Mouse (Mus musculus) heart, embryonic 14.5 days (tissue): ENCODE results near the gene Dpysl4. TPM values are rescaled to one million over a fixed set of nuclear protein-coding genes. Genes with fewer than 3 reads are reported as not detected.

ENCODE experiments used
- ATAC-seq: fragments of 200-750 bp; cut with Nextera tagmentation; 2 replicates; pipeline ENCODE4 v1.8.0; 2017; ENCODE audit warnings: low read depth, moderate TSS enrichment; ENCODE audit not compliant: insufficient number of reproducible peaks, insufficient read depth, low FRiP score
- H3K27ac ChIP-seq, 2 experiments: fragments of 200-500 bp in 1 of 2; fragments of 300-500 bp in 1 of 2; sonication (generic) in 1 of 2; replicated peaks in 1 of 2; 2 replicates each; pipeline ENCODE4 v1.5.1; 2012 to 2014; ENCODE audit warnings: low read depth in 2 of 2, low read length in 2 of 2, control low read depth in 1 of 2, mild to moderate bottlenecking in 1 of 2, mixed read lengths in 1 of 2; ENCODE audit not compliant: control insufficient read depth in 1 of 2, insufficient read depth in 1 of 2
- H3K27me3 ChIP-seq: fragments of 300-500 bp; sonication (generic); 2 replicates; pipeline ENCODE4 v1.6.1; 2014; ENCODE audit warnings: mild to moderate bottlenecking, low read length, control low read depth; ENCODE audit not compliant: control insufficient read depth, insufficient read depth
- H3K36me3 ChIP-seq: fragments of 300-500 bp; sonication (generic); 2 replicates; pipeline ENCODE4 v1.6.1; 2014; ENCODE audit warnings: mild to moderate bottlenecking, control low read depth, low read length, mixed read lengths; ENCODE audit not compliant: control insufficient read depth, insufficient read depth
- H3K4me1 ChIP-seq, 2 experiments: fragments of 200-500 bp in 1 of 2; fragments of 300-500 bp in 1 of 2; sonication (generic) in 1 of 2; 2 replicates each; pipeline ENCODE4 v1.6.1; 2012 to 2014; ENCODE audit warnings: low read length in 2 of 2, control low read depth in 1 of 2, mixed read lengths in 1 of 2; ENCODE audit not compliant: control insufficient read depth in 2 of 2, insufficient read depth in 2 of 2
- H3K4me2 ChIP-seq: fragments of 300-500 bp; sonication (generic); 2 replicates; pipeline ENCODE4 v1.6.1; 2014; ENCODE audit warnings: mild to moderate bottlenecking, low read length
- H3K4me3 ChIP-seq, 2 experiments: fragments of 200-500 bp in 1 of 2; fragments of 300-500 bp in 1 of 2; sonication (generic) in 1 of 2; 2 replicates each; pipeline ENCODE4 v1.5.1; 2012 to 2014; ENCODE audit warnings: low read length in 2 of 2, mild to moderate bottlenecking in 2 of 2, control low read depth in 1 of 2, low read depth in 1 of 2, moderate library complexity in 1 of 2; ENCODE audit not compliant: control insufficient read depth in 1 of 2, insufficient read depth in 1 of 2
- H3K9ac ChIP-seq: fragments of 300-500 bp; sonication (generic); 2 replicates; pipeline ENCODE4 v1.6.1; 2014; ENCODE audit warnings: mild to moderate bottlenecking, low read length
- H3K9me3 ChIP-seq: fragments of 300-500 bp; sonication (generic); 2 replicates; pipeline ENCODE4 v1.6.1; 2016; ENCODE audit warnings: low read length, control low read depth; ENCODE audit not compliant: control insufficient read depth
- WGBS: fragments of 180-500 bp; shearing (Covaris S2); extraction: QIAGEN DNeasy Blood & Tissue Kit; methylation state at CpG from one replicate; pipeline ENCODE4 v1.1.7; 2014; 5-methylcytosine and 5-hydroxymethylcytosine counted together
- polyA plus RNA-seq: library from polyadenylated mRNA; unstranded; fragments of >200 nt; fragmentation: Nextera tagmentation; extraction: Ambion mirVana; gene quantifications from 2 replicates; pipeline ENCODE4 v1.2.1, GENCODE M21; 2014

Gene Dpysl4
- polyA plus RNA-seq, 1 experiment from 2014 or later, result 2.7 TPM

- H3K4me3 ChIP-seq, result no peak overlapping the region
- H3K4me1 ChIP-seq, result peaks cover 2 to 13% of the 10 kb centered on the region in 2 experiments; a peak in 1 of 4 replicates
- 74% methylated on average over 12 of the region's 12 CpGs for WGBS
- no peak overlapping the region for H3K9ac ChIP-seq
- no peak overlapping the region for H3K27ac ChIP-seq
- no peaks in the 10 kb centered on the region for H3K9me3 ChIP-seq
- peaks cover 39% of the 10 kb centered on the region for H3K27me3 ChIP-seq
- H3K4me2 ChIP-seq, result no peak overlapping the region
- H3K36me3 ChIP-seq, result no peaks in the 10 kb centered on the region
- ATAC-seq, result no peak
Observed at GRCm38 (mm10) chr7:139089892-139090874, 4.4 kb downstream of the Dpysl4 start.

GRCm38 (mm10) chr7:139091681-139092080, 5.9 kb downstream of the Dpysl4 start:
- H3K9ac ChIP-seq, result no peak overlapping the region
- H3K27me3 ChIP-seq, result peaks cover 25% of the 10 kb centered on the region
- no peak overlapping the region for H3K4me2 ChIP-seq
- ATAC-seq, result no peak
- H3K27ac ChIP-seq, result no peak overlapping the region
- 72% methylated on average over 9 of the region's 9 CpGs for WGBS
- no peaks in the 10 kb centered on the region for H3K9me3 ChIP-seq
- H3K4me1 ChIP-seq, result peaks cover 0 to 5% of the 10 kb centered on the region in 2 experiments; a peak in 1 of 4 replicates
- H3K4me3 ChIP-seq, result no peak overlapping the region
- H3K36me3 ChIP-seq, result no peaks in the 10 kb centered on the region

GRCm38 (mm10) chr7:139092676-139093075, 6.9 kb downstream of the Dpysl4 start:
- H3K27me3 ChIP-seq, result peaks cover 15% of the 10 kb centered on the region
- H3K9me3 ChIP-seq, result no peaks in the 10 kb centered on the region
- 89% methylated on average over 5 of the region's 5 CpGs for WGBS
- H3K4me1 ChIP-seq, result no peaks in the 10 kb centered on the region
- ATAC-seq, result no peak
- H3K36me3 ChIP-seq, result no peaks in the 10 kb centered on the region
- no peak overlapping the region for H3K9ac ChIP-seq
- H3K4me2 ChIP-seq, result no peak overlapping the region
- no peak overlapping the region for H3K27ac ChIP-seq
- H3K4me3 ChIP-seq, result no peak overlapping the region

GRCm38 (mm10) chr7:139093124-139093523, 7.3 kb downstream of the Dpysl4 start:
- Histone ChIP-seq H3K4me2 (no peak overlapping the region), H3K27me3 (peaks cover 10% of the 10 kb centered on the region), H3K36me3 (no peaks in the 10 kb centered on the region), H3K27ac (no peak overlapping the region), H3K4me1 (no peaks in the 10 kb centered on the region), H3K9me3 (no peaks in the 10 kb centered on the region), H3K9ac (no peak overlapping the region), H3K4me3 (no peak overlapping the region)
- 75% methylated on average over 5 of the region's 5 CpGs for WGBS
- no peak for ATAC-seq

DNA sequence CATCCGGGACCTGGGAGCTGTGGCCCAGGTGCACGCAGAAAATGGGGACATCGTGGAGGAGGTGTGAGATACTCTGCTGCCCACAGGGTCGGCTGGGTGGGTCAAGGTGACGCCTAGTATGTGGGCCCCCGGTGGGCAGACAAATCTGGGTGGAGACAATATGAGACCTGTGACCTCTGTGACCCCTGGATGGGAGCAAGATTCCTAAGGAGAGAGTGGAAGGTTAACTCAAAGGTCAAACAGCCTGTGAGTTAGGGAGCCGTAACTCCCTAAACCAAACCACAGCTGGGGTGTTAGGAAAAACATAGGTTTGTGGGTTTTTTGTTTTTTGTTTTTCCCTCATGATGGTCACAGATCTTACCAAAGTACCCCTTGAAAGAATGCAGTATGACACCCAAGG, 8.0 kb downstream of the Dpysl4 start:
- H3K9me3 ChIP-seq, result no peaks in the 10 kb centered on the region
- no peaks in the 10 kb centered on the region for H3K36me3 ChIP-seq
- peaks cover 4% of the 10 kb centered on the region for H3K27me3 ChIP-seq
- H3K4me2 ChIP-seq, result no peak overlapping the region
- H3K9ac ChIP-seq, result no peak overlapping the region
- ATAC-seq, result no peak
- H3K4me3 ChIP-seq, result no peak overlapping the region
- no peaks in the 10 kb centered on the region for H3K4me1 ChIP-seq
- no peak overlapping the region for H3K27ac ChIP-seq
- WGBS, result 72% methylated on average over 7 of the region's 7 CpGs

DNA sequence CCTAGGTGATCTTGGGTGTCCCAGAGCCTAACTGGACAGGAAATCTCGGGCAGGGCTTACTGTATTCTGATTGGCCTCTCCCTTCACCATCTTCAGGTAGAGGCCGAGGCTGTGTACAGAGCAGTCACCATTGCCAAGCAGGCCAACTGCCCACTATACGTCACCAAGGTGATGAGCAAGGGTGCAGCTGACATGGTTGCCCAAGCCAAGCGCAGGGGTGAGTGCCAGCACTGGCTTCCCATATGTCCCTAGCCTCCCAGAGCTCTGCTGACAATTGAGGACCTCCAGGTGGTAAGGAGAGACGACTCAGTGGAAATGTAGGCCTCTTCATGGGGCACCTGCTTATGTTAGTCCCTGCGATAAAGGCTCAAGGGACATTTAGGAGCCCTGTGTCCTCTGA, 9.0 kb downstream of the Dpysl4 start:
- WGBS, result 75% methylated on average over 6 of the region's 6 CpGs
- H3K4me3 ChIP-seq, result no peak overlapping the region
- no peak overlapping the region for H3K4me2 ChIP-seq
- H3K27ac ChIP-seq, result no peak overlapping the region
- ATAC-seq, result no peak
- no peaks in the 10 kb centered on the region for H3K4me1 ChIP-seq
- H3K9ac ChIP-seq, result no peak overlapping the region
- H3K9me3 ChIP-seq, result no peaks in the 10 kb centered on the region
- H3K36me3 ChIP-seq, result no peaks in the 10 kb centered on the region
- H3K27me3 ChIP-seq, result no peaks in the 10 kb centered on the region

DNA sequence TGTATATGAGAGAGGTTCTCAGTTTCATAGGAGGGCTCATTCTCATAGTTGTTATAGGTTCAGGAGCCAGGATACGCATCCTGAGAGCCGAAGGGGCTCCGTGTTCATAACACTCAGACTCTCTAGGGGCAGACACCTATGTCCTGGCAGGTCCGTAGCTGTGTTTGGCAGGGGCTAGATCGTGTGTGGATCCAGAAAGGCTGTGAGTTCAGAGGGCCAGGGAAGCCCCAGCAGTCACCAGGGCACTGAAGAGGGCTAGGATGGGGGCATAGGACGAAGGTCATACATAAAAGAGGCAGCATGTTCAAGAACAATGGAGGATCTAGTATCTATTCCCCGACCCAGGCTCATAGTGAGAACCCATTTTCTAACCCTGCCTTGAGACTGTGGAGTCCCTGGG, 9.5 kb downstream of the Dpysl4 start:
- H3K36me3 ChIP-seq, result no peaks in the 10 kb centered on the region
- no peaks in the 10 kb centered on the region for H3K9me3 ChIP-seq
- H3K4me1 ChIP-seq, result no peaks in the 10 kb centered on the region
- no peak for ATAC-seq
- no peak overlapping the region for H3K27ac ChIP-seq
- no peak overlapping the region for H3K4me2 ChIP-seq
- H3K9ac ChIP-seq, result no peak overlapping the region
- no peak overlapping the region for H3K4me3 ChIP-seq
- no peaks in the 10 kb centered on the region for H3K27me3 ChIP-seq
- 80% methylated on average over 7 of the region's 7 CpGs for WGBS
